Mouse (Mus musculus) cerebellum, adult 18-20 months (tissue): Measurements from ENCODE around the gene Gpank1.

Source experiments
- DNase-seq, 2 experiments: peaks; one replicate each; pipeline ENCODE4 v3.0.0; 2021

Gpank1 gene

DNA sequence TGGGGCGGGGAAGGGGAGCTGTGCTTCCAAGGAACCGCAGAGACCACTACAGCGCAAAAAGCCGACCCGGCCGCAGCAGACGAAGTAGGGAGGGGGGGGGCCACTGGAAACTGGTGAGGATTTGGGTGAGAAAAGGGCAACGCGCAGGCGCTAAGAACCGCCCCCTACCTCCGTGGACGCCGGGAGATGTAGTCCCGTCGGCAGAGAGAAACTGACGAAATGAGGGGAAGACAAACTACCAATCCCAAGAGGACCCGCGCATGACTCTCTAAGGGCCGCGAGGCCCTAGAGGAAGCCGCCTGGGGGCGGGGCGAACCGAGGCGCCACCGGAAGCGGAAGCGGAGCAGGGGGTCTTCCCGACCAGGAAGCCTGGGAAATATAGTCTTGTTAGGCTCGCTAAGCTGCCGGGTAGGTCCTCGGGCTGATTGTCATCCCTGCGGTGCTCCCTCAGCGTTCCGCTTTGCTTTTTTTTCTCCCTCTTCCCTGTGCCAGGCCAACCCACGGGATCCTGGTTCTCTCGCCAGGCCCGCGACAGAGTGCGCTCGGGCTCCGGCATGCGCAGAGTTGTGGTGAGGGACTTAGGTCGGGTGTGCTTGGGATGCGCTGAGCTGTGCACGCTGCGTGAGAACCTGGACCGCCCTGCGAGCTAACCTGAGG is at the start of gene Gpank1:
Gene Gpank1 (plus strand): TSS at position 313 of the 657 bp plus-strand sequence.
- peak; percentile 97 to 99 for DNase-seq

GRCm38 (mm10) chr17:35074097-35074496 is 47.2 kb upstream of the Gpank1 start:
- DNase-seq: peak; percentile 84 to 88

DNA sequence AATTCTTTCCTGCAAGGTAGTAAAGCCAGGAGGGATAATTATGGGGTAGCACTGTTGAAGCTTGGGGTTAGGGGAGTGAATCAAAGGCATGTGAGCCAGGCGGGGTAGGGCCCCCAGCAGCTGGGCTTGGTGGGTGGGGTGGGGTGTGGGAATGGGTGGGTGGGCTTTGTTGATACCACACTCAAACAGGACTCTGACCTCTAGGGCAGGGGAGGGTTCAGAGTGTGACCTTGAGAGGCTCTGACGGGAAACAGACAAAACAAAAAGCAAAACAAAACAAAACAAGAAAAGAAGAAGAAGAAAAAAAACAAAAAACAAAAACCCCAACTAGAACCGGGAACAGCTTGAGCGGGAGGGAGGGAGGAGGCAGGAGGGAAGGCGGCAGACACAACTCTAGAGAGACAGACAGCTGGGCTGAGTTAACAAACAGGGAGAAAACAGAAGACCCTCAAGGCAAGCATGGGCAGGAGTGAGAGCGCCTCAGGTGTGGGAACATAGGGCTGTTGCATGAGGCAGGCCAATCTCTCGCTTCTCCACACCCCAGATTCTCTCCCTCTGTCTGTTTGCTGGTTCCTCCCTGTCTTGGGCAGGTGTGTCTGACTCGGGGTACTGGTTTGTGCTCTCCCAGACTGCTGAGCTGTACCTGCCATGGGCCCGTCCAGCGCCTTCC is 44.6 kb upstream of the Gpank1 start, which contains the start of gene Ly6g6e:
Gene Ly6g6e (plus strand): TSS at position 396 of the 670 bp plus-strand sequence.
- no peak for DNase-seq

- DNase-seq: peak in 1 of 2 experiments; percentile 29
Measured at GRCm38 (mm10) chr17:35077285-35077684, 44.0 kb upstream of the Gpank1 start.

- DNase-seq: peak; percentile 65 to 72
Measured at GRCm38 (mm10) chr17:35077786-35078233, 43.4 kb upstream of the Gpank1 start, which contains the start of gene Ly6g6d. TSS of gene Ly6g6d (minus strand) at chr17:35078065.

GRCm38 (mm10) chr17:35079778-35080177 is 41.5 kb upstream of the Gpank1 start:
- DNase-seq: no peak

DNA sequence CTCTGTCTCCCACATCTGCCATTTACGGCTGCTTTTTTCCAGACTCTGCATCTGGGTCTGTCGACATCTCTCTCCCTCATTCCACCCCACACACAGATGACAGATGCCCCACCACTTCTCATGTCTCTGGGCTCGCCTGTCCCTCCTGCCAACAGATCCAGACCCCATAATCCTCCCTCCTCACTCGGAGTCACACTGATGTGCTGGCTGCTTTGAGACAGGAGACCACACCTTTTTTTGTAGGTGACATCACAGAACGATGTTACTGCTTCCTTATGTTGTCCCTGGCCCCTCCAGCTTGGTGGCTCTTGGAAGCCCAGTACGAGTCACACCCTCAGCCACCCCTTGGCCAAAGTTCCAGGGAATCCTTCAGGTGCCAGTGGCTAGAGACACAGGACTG is 41.0 kb upstream of the Gpank1 start:
- no peak for DNase-seq

DNA sequence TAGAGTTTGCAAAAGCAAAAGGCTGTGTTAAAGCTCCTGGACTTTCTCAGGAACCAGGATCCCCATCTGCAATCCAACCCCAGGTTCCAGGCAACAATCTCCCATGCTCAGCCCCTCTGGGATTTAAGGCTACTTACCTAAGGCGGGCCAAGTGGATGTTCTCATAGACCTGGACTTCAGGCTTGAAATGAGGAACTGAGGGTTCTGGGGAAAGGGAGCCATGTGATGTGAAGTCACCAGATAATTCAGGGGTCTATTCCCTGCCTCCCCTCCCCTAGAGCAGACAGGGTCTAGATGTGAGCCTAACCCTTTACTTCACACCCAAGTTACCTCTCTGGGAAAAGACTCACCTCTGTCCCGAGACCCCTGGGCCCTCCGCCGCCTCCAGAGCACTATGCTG is 40.5 kb upstream of the Gpank1 start:
- no peak for DNase-seq

DNA sequence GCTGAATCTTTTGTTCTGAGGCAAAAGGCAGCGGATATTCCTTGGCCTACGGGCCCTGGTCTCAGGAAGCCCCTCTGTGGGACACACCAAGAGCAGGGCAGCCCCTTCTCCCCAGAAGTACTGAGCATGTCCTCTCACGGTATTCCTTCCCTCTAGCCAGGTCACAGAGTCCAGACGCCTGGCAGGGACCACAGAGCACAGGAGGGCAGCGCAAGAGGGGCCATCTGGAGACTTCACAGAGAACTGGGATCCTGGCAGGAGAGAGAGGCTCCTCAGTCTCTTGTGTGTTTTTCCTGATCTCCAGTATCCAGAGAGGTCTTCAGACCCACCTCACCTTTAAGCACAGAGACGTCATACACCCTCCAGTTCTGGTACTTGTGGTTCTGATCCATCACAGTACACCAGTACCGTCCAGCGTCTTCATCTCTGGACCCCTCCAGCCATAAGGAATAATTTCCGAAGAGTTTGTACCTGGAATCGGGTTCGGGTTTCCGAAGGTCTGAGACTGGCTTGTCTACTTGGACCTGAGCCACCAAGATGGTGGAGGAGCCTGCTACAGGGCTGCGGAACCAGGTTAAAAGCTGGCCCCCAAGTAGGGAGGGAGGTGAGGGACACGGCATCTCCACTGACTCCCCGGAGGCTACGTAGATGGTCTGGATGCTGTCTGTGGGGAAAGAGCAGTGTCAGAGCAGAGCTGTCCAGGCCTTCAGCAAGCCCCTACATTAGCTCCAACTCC is 38.2 kb upstream of the Gpank1 start:
- DNase-seq: peak; percentile 74 to 82

DNA sequence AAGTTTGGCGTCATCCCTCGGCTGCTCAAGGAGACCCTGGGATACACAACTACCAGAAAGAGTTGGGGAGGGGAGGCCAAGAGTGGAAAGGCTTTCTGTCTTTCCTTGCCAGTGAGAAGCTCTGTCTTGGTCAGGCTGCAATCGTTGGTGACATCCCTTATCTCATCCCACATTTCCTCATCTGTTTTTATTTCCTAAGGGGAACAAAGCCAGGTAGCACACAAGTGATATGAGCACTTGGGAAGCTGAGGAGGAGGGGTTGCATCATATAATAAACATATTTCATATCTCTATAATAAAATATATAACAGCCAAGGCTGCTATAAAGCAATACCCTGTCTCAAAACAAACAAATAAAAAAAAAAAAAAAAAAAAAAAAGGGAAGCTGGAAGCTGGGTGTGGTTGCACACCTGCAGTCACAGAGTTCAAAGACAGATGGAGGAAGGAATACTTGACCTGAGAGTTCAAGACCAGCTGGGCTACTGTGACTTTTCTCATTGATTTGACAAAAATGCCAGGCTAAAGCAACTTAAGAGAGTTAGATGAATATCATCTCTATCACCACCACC is 37.2 kb upstream of the Gpank1 start:
- DNase-seq: no peak

GRCm38 (mm10) chr17:35085208-35085865 is 35.9 kb upstream of the Gpank1 start, which contains the start of gene Ly6g6f:
TSS of gene Ly6g6f (minus strand) at chr17:35085610.
- no peak for DNase-seq

DNA sequence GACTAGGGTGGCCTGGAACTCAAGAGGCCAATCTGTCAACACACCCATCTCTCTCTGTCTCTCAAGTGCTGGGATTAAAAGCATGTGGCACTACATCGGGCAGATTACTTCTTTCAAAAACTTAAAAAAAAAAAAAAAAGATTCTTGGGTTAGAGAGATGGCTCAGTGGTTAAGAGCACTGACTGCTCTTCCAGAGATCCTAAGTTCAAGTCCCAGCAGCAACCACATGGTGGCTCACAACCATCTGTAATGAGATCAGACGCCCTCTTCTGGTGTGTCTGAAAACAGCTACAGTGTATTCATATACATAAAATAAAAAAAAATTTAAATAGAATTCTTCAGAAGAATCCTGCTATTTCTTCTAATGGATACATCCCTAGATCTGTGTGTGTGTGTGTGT is 33.1 kb upstream of the Gpank1 start:
- no peak for DNase-seq

- peak; percentile 97 for DNase-seq
Measured at GRCm38 (mm10) chr17:35088825-35089644, 32.2 kb upstream of the Gpank1 start, which contains the start of gene Abhd16a. TSS of gene Abhd16a (plus strand) at chr17:35089263.

GRCm38 (mm10) chr17:35090166-35090932 is 30.9 kb upstream of the Gpank1 start:
- peak; percentile 83 to 92 for DNase-seq

- no peak for DNase-seq
Measured at GRCm38 (mm10) chr17:35092403-35093198, 28.7 kb upstream of the Gpank1 start.

DNA sequence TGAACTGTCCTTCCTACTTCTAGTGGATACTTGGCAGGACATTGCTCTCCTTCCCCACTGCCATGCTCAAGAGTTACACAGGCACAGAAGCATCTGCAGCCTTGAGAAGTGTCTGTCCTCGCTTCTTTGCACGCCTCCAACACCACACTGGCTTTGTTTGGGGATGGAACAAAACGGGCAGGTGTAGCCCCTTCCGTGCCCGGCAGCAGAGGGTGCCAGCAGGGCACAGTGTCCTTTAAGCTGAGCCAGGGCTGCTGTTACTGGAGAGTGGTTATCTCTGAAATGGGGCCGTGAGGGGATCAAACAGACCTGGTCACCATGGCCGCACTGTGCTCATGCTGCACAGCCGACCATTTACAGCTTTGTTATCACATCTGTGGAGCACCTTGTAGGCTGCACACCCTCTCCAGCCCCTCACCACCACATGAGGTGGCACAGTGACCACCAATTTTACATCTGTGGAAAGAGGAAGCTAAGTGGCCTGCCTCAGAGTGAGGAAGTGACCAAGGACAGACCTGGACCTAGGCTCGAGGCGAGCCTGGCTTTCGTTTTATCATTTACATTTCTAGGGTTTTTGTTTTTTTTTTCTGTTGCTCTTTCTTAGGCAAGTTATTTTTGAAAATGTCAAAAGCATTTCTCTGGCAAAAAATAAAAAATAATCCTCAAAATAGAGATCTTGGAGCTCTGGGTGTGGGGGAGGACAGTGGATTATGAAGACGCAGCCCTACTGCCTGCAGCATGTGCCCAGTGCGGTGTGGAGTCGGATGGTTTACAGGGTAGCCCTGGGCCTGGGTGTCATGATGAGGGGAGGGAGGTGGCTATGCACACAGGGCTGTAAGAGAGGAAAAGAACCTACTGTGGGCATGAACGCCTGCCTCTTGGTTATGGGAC is 26.5 kb upstream of the Gpank1 start:
- no peak for DNase-seq

GRCm38 (mm10) chr17:35096597-35096996 is 24.7 kb upstream of the Gpank1 start:
- DNase-seq: peak in 1 of 2 experiments; percentile 58

DNA sequence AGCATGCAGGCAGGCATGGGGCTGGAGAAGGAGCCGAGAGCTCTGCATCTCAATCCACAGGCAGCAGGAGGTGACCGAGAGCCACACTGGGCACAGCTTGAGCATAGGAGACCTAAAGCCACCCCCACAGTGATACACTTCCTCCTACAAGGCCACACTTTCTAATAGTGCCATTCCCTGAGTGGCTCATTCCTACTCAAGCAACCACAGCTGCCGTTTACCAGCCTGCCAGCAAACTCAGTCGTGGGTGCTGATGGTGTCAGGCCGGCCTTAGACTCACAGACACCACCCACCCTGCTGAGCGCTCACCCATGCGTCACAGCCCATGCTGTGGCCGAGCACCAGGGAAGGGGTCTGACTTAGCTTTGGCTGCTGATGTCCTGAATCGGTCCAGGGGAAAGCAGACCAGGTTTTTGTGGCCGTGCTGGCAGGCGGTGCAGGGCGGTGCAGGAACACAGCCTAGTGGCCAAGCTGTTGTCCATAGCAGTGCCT is 24.0 kb upstream of the Gpank1 start:
- peak; percentile 74 to 75 for DNase-seq
